Mouse (Mus musculus) embryonic facial prominence, embryonic 15.5 days (tissue): Measurements from ENCODE around the gene Oxct1. TPM values are rescaled to one million over a fixed set of nuclear protein-coding genes. Genes with fewer than 3 reads are reported as not detected.

Experiments
- ATAC-seq: fragments of 200-750 bp; cut with Nextera tagmentation; 2 replicates; pipeline ENCODE4 v1.8.0; 2017; ENCODE audit warnings: low read depth, moderate TSS enrichment; ENCODE audit not compliant: insufficient number of reproducible peaks, low FRiP score, low TSS enrichment
- H3K27ac ChIP-seq: fragments of 300-500 bp; sonication (generic); replicated peaks from 2 replicates; pipeline ENCODE4 v1.5.1; 2015; ENCODE audit warnings: mild to moderate bottlenecking, inconsistent platforms
- H3K27me3 ChIP-seq: fragments of 300-500 bp; sonication (generic); 2 replicates; pipeline ENCODE4 v1.6.1; 2015; ENCODE audit warnings: inconsistent platforms
- H3K36me3 ChIP-seq: fragments of 300-500 bp; sonication (generic); 2 replicates; pipeline ENCODE4 v1.6.1; 2015; ENCODE audit warnings: mild to moderate bottlenecking, inconsistent platforms
- H3K4me1 ChIP-seq: fragments of 300-500 bp; sonication (generic); 2 replicates; pipeline ENCODE4 v1.6.1; 2015; ENCODE audit warnings: inconsistent platforms
- H3K4me2 ChIP-seq: fragments of 300-500 bp; sonication (generic); replicated peaks from 2 replicates; pipeline ENCODE4 v1.6.1; 2015; ENCODE audit warnings: mild to moderate bottlenecking, inconsistent platforms
- H3K4me3 ChIP-seq: fragments of 300-500 bp; sonication (generic); replicated peaks from 2 replicates; pipeline ENCODE4 v1.5.1; 2015; ENCODE audit warnings: mild to moderate bottlenecking, inconsistent platforms
- H3K9ac ChIP-seq: fragments of 300-500 bp; sonication (generic); 2 replicates; pipeline ENCODE4 v1.6.1; 2015; ENCODE audit warnings: inconsistent platforms
- H3K9me3 ChIP-seq: fragments of 300-500 bp; sonication (generic); replicated peaks from 2 replicates; pipeline ENCODE4 v1.6.1; 2016; ENCODE audit warnings: inconsistent platforms
- WGBS: fragments of 180-500 bp; shearing (Covaris S2); methylation state at CpG from one replicate; pipeline ENCODE4 v1.1.7; 2015; 5-methylcytosine and 5-hydroxymethylcytosine counted together
- polyA plus RNA-seq: library from polyadenylated mRNA; unstranded; fragments of >200 nt; fragmentation: Nextera tagmentation; extraction: Ambion mirVana; gene quantifications from 2 replicates; pipeline ENCODE4 v1.2.1, GENCODE M21; 2015

The Oxct1 gene
- polyA plus RNA-seq, 1 experiment from 2014 or later, result 238 TPM

DNA sequence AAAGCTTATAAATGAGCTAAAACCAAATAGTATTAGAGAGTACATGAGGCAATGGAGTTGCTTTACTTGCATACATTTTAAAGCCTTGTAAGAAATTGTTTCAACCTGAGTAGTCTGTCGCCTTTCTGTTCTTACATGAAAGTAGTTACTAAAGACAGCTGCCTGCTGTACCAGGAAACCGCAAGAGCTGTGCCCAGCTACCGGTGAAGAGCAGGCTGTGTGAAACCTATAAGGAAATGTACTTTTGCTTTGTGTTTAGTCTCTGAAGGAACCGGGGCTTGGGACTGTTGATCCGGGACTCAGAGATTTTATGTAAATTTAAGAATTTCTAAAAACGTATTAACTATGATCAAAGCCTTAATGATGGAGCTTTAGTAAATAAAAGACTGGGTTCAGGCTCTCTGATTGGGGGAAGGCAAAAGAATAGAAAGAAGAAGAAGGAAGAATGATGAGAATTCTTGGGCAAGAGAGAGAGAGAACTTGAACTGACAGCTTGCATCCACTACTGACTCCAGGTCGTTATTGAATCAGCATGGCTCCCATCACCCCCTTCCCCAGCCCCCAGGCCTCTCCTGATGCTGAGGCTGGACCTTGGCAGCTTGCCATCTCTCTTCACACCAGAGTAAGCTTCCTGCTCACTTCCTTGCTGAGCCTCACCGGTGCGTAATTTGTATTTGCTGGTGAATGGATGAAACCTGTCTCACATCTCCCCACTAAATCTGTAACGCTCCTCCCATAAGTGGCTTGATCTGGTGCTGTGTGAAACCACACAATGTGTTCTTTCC lies 59.6 kb downstream of the Oxct1 start:
- Histone ChIP-seq H3K9ac (no peak overlapping the region), H3K9me3 (no peaks in the 10 kb centered on the region), H3K4me1 (no peaks in the 10 kb centered on the region), H3K36me3 (no peaks in the 10 kb centered on the region), H3K4me3 (no peak overlapping the region), H3K27me3 (no peaks in the 10 kb centered on the region), H3K27ac (no peak overlapping the region), H3K4me2 (no peak overlapping the region)
- WGBS, result 77% methylated on average over 10 of the region's 10 CpGs
- ATAC-seq, result no peak

GRCm38 (mm10) chr15:4087446-4087845 lies 61.3 kb downstream of the Oxct1 start:
- no peak overlapping the region for H3K27ac ChIP-seq
- H3K36me3 ChIP-seq, result peaks cover 13% of the 10 kb centered on the region; the same call in 1 of the 2 replicates
- H3K27me3 ChIP-seq, result no peaks in the 10 kb centered on the region
- no peaks in the 10 kb centered on the region for H3K4me1 ChIP-seq
- no peaks in the 10 kb centered on the region for H3K9me3 ChIP-seq
- 60% methylated on average over 4 of the region's 4 CpGs for WGBS
- ATAC-seq, result no peak
- H3K4me2 ChIP-seq, result no peak overlapping the region
- H3K9ac ChIP-seq, result no peak overlapping the region
- no peak overlapping the region for H3K4me3 ChIP-seq

- Histone ChIP-seq H3K27ac (no peak overlapping the region), H3K4me2 (no peak overlapping the region), H3K4me3 (no peak overlapping the region), H3K4me1 (no peaks in the 10 kb centered on the region), H3K36me3 (peaks cover 16% of the 10 kb centered on the region; the same call in 1 of the 2 replicates), H3K9me3 (no peaks in the 10 kb centered on the region), H3K27me3 (no peaks in the 10 kb centered on the region), H3K9ac (no peak overlapping the region)
- no peak for ATAC-seq
- WGBS, result 48% methylated on average over 7 of the region's 7 CpGs
Observed at GRCm38 (mm10) chr15:4087914-4088313, 61.7 kb downstream of the Oxct1 start.

GRCm38 (mm10) chr15:4090601-4091000 lies 64.4 kb downstream of the Oxct1 start:
- WGBS, result 68% methylated on average over 3 of the region's 3 CpGs
- H3K9me3 ChIP-seq, result no peaks in the 10 kb centered on the region
- H3K4me3 ChIP-seq, result no peak overlapping the region
- ATAC-seq, result no peak
- H3K4me1 ChIP-seq, result no peaks in the 10 kb centered on the region
- H3K4me2 ChIP-seq, result no peak overlapping the region
- no peak overlapping the region for H3K27ac ChIP-seq
- H3K9ac ChIP-seq, result no peak overlapping the region
- H3K27me3 ChIP-seq, result no peaks in the 10 kb centered on the region
- peaks cover 20% of the 10 kb centered on the region; the same call in 1 of the 2 replicates for H3K36me3 ChIP-seq

GRCm38 (mm10) chr15:4092586-4092985 lies 66.4 kb downstream of the Oxct1 start:
- no peak overlapping the region for H3K9ac ChIP-seq
- no peak for ATAC-seq
- H3K27ac ChIP-seq, result no peak overlapping the region
- no peaks in the 10 kb centered on the region for H3K4me1 ChIP-seq
- H3K4me2 ChIP-seq, result no peak overlapping the region
- WGBS, result 70% methylated on average over 2 of the region's 2 CpGs
- no peaks in the 10 kb centered on the region for H3K9me3 ChIP-seq
- H3K27me3 ChIP-seq, result no peaks in the 10 kb centered on the region
- peaks cover 29% of the 10 kb centered on the region; the same call in 1 of the 2 replicates for H3K36me3 ChIP-seq
- no peak overlapping the region for H3K4me3 ChIP-seq

- H3K27me3 ChIP-seq, result no peaks in the 10 kb centered on the region
- H3K4me2 ChIP-seq, result no peak overlapping the region
- H3K36me3 ChIP-seq, result peaks cover 45% of the 10 kb centered on the region
Observed at GRCm38 (mm10) chr15:4100341-4100921, 74.2 kb downstream of the Oxct1 start.

GRCm38 (mm10) chr15:4101025-4101424 lies 74.8 kb downstream of the Oxct1 start:
- H3K4me1 ChIP-seq, result no peaks in the 10 kb centered on the region
- no peak overlapping the region for H3K9ac ChIP-seq
- WGBS, result 63% methylated on average over 10 of the region's 10 CpGs
- H3K4me2 ChIP-seq, result no peak overlapping the region
- no peaks in the 10 kb centered on the region for H3K9me3 ChIP-seq
- peak; percentile 79 for ATAC-seq
- H3K36me3 ChIP-seq, result peaks cover 45% of the 10 kb centered on the region
- no peak overlapping the region for H3K4me3 ChIP-seq
- no peak overlapping the region for H3K27ac ChIP-seq
- no peaks in the 10 kb centered on the region for H3K27me3 ChIP-seq

More at GRCm38 (mm10) chr15:4100341-4100921, 74.2 kb downstream of the Oxct1 start:
- no peak overlapping the region for H3K27ac ChIP-seq
- no peaks in the 10 kb centered on the region for H3K4me1 ChIP-seq
- H3K4me3 ChIP-seq, result no peak overlapping the region
- H3K9ac ChIP-seq, result no peak overlapping the region
- no peaks in the 10 kb centered on the region for H3K9me3 ChIP-seq
- WGBS, result 92% methylated on average over 10 of the region's 10 CpGs
- no peak for ATAC-seq

DNA sequence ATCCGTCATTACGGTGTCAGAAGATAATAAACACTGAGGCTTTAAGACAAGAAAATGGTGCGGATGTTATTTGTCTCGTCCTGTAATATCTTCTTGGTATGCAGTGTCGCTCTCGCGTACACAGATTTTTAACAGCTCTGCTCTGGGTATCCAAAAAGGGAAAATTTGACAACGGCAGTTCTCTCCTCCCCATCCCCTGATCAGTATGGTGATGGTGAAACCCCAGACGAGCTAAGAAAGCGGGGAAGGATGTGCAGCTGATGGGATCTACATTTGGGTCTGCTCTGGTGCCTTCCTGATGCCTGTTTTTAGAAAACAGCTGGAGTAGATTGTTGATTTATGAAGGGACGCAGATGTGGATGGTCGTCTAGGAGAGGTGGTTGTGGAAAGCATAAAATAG lies 78.1 kb downstream of the Oxct1 start:
- WGBS, result 69% methylated on average over 12 of the region's 12 CpGs
- H3K27ac ChIP-seq, result no peak overlapping the region
- H3K4me1 ChIP-seq, result no peaks in the 10 kb centered on the region
- H3K4me2 ChIP-seq, result no peak overlapping the region
- no peaks in the 10 kb centered on the region for H3K9me3 ChIP-seq
- H3K4me3 ChIP-seq, result no peak overlapping the region
- H3K27me3 ChIP-seq, result no peaks in the 10 kb centered on the region
- peaks cover 36% of the 10 kb centered on the region for H3K36me3 ChIP-seq
- ATAC-seq, result no peak
- H3K9ac ChIP-seq, result no peak overlapping the region

DNA sequence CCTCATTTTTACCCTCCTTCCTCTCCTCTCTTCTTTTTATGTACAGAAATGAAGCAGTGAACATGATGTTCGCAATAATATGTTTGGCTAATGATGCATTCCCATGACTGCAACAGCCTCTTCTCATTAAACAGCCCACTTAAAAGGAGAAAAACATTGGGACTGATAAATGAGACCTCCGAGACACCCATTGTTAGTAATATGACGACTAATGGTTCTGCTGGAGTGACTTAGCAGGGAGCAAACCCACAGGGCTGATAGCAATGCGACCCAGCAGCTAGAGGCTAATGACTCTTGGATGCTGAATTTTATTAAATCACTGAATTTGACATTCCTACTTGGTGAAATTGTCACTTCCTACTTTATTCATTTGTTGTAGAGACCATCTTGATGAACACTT lies 79.3 kb downstream of the Oxct1 start:
- Histone ChIP-seq H3K27me3 (no peaks in the 10 kb centered on the region), H3K4me3 (no peak overlapping the region), H3K36me3 (peaks cover 27% of the 10 kb centered on the region), H3K27ac (no peak overlapping the region), H3K4me1 (no peaks in the 10 kb centered on the region), H3K9ac (no peak overlapping the region), H3K4me2 (no peak overlapping the region), H3K9me3 (no peaks in the 10 kb centered on the region)
- no peak for ATAC-seq
- WGBS, result 62% methylated on average over 4 of the region's 4 CpGs

DNA sequence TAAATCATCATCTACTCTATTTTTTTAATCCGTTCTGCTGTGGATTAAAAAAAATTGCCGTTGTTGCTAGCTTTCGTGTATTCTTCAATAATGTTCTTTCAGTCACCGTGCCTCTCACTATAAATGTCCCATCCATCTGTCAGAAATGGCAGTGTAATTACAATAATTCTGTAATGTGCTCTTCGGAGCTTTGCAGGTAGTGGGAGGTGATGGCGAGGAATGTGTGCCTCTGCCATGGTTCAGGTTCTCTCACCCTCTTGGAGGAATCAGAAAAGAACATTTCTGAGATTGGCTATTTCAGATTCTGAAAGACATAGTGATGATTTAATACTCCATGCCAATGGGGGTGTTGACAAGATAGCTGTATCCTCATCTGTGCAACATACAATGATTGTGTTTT lies 93.8 kb downstream of the Oxct1 start:
- no peak overlapping the region for H3K4me3 ChIP-seq
- peaks cover 5% of the 10 kb centered on the region; the same call in 1 of the 2 replicates for H3K36me3 ChIP-seq
- no peak for ATAC-seq
- WGBS, result 84% methylated on average over 6 of the region's 6 CpGs
- no peak overlapping the region for H3K4me2 ChIP-seq
- H3K27ac ChIP-seq, result no peak overlapping the region
- H3K9me3 ChIP-seq, result no peaks in the 10 kb centered on the region
- H3K4me1 ChIP-seq, result no peaks in the 10 kb centered on the region
- no peak overlapping the region for H3K9ac ChIP-seq
- no peaks in the 10 kb centered on the region for H3K27me3 ChIP-seq

DNA sequence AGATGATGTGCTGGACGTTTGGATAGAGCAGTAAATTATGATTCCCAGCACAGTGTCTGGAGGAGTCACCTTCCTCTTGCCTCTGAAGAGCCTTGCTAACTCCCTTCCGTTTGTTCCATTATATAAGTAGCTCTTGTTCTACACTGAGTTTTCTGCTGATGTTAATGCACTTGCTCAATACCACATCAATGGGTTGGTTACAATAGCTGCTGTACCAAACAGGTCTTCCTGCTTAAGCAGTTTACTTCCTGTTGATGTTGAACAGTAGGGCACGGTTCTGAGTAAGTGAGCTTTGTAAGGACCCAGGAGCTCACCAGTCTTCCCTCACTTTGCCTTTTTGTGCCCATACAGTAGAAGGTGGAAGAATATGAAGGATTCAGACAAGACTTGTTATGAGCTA lies 98.5 kb downstream of the Oxct1 start:
- H3K9me3 ChIP-seq, result no peaks in the 10 kb centered on the region
- H3K36me3 ChIP-seq, result peaks cover 11% of the 10 kb centered on the region
- no peaks in the 10 kb centered on the region for H3K27me3 ChIP-seq
- no peak overlapping the region for H3K4me3 ChIP-seq
- no peak overlapping the region for H3K27ac ChIP-seq
- no peaks in the 10 kb centered on the region for H3K4me1 ChIP-seq
- no peak overlapping the region for H3K9ac ChIP-seq
- no peak for ATAC-seq
- no peak overlapping the region for H3K4me2 ChIP-seq
- WGBS, result 73% methylated on average over 3 of the region's 3 CpGs
